Mouse (Mus musculus): ENCODE data around the gene Hjurp. TPM values are rescaled to one million over a fixed set of nuclear protein-coding genes. Genes with fewer than 3 reads are reported as not detected.

Hjurp gene
- total and polyA plus RNA-seq, 3 experiments = 17.5 to 25.5 (median 24.7) TPM

DNA sequence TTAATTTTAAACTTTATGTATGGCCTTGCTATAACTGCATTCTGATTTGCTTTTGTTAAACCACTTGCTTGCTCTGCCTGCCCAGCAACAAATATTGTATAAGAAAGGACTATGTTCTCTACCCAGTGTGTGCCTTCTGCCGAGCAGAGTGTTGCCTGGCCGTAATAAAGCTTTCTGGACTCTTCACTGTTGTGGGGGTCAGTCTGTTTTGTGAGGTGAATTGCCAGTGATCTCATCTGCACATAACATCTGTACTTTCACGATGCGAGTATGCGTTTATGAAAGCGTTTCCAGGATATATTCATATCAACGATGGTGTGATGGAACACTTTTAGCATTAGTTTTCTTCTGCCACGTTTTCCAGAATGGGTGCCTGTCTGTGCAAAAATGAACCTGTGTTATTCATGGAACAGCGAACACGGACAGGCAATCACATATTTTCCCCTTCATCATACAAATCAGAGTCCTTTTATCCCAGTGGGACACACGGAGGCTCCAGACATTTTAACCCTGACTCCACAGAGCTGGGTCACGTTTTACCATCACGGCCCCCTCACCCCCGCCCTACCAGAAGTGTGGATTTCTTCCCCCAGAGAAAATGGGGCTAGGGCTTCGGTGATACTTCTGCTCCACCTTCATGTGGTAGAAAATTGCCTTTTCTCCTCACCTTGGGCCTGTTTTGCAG is 2.7 kb upstream of the Hjurp start:
- no peak for DNase-seq

- DNase-seq = peak; percentile 58
Observed at GRCm38 (mm10) chr1:88279111-88280005, 1.9 kb upstream of the Hjurp start.

GRCm38 (mm10) chr1:88277818-88278511 is 532 bp upstream of the Hjurp start:
- no peak for DNase-seq

DNA sequence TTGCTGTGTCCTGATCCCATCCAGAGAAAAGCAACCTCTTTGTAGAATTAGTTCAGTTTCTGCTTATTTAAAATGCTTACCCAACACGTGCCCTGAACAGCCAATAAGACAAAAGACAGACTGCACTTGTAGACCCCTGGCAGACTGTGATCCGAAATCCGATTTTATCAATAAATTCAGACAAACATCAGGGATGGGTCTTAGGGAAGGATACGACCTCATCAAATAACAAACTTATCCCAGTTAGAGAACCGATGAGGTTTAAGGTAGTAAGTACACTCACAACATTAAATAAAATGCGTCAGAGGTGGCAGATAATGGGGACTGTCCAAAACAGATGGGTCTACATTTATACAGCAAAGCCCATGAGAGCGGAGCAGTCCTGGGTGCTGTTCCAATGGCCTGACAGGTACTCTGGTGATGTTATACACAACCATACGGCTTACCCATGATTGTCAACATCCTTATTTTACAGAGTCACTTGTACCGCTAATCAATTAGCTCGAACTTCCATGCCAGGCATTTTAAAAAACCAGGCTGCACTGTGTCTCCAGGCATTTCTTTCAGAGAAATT is 822 bp downstream of the Hjurp start:
- DNase-seq = no peak

DNA sequence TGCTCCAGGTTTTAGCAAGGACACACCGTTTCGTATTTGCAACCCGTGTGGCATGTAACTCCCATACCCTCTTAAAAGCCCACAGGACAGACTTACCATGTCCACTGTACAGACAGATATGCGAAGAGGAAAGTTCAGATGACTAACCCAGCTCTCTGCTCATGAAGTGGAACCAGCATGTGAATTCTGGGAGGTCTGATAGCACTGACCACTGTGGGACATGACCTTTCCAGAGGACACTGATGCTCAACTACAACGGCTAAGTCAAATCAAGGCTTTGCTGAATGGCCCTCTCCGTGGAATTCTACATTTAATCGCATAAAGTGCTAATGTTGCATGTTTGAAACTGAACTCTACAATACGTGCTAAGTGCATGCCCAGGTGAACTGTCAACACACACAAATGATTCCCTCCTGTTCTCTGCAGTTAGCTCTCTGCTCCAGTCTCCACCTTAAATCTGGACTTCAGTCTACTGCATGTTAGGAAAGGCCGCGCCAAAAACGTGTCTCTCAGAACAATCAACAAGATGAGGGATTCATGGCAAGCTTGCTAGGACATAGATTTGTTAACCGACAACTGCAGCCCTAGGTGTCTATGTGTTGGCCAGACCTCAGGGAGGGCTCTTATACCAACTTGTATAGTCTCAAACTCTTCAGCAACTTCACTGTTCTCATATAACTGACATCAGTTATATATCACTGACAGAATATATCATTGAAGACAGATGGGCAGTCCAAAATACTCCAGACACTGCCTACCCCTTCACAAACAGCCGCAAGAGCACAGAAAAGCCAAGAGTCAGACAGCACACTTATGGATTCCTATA is 1.5 kb downstream of the Hjurp start:
- no peak for DNase-seq

DNA sequence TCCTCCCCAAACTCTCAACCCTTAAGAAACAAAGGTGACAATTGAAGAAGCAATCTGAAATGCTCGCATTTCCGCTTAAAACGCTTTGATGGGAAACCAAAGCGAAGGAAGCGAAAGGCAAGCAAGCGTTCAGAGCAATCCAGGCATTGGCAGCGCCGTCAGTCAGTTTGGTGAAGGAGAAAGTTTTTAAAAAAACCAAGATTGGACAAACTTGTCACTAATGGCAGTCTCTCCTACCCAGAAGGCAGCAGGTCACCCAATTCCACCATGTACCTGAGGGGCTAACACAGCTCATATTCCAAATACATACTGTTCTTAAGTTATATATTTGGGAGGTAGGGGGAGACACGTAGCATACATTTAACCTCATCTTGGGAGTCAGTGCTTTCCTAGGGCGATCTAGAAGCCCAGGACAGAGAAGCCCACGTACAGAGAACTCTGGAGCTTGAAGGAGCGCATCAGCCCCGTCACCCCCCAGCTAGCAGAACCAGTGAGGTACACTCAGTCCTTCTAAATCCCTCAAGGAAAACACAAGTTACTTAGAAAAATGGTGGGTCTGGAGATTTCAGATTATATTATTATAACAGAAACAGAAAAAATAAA is 2.3 kb downstream of the Hjurp start:
- DNase-seq = no peak

DNA sequence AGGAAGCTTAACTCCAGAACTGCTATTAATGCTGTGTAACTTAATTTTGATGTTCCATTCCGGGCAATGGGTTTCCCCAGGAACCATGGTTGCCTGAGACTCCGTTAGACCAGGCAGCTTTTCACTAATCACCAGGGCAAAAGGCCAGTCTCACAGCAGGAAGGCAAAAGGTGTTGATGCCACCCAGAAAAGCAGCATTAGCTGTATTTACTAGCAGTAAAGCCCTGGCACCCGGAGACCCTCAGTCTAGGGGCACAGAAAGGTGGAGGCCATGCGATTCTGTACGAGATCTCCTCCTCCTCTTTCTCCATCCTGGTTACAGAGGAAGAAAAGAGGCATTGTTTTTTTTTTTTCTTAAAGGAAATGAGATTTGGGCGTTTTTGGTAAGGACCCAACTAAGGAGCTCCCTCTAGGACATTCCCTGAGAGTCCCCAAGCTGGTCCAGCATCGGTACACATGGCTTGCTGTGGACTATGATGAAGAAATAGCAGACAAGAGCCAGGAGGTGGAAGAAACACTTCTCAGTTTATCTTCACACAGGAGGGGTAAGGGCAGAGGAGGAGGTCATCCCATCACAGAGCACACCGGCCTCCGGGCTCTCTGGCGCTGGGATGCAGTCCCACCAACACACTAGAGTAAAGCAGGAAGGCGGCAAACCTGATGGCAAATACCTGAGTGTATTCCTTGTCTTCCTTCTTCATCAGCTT is 2.9 kb downstream of the Hjurp start:
- DNase-seq = no peak

DNA sequence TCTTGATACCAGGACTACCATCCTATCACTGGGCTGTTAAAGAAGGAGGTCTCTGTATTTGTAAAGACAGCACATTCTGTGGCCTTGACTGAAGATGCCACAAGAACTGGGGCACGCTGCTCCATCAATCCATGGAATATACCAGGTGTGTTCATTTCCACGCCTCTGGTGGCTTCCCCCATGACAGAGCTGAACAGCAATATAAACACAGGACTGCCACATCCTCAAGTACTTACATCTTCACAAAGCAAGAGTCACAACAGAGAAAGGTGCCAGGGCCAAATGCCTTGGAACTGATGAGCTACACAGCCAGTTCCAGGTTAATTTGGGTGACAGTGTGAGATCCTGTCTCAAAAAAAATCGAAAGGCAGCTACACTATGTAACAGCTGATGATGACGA is 3.6 kb downstream of the Hjurp start:
- DNase-seq = no peak

GRCm38 (mm10) chr1:88273326-88273725 is 4.1 kb downstream of the Hjurp start:
- no peak for DNase-seq

- no peak for DNase-seq
Observed at GRCm38 (mm10) chr1:88272851-88273250, 4.6 kb downstream of the Hjurp start.

GRCm38 (mm10) chr1:88269539-88270309 is 7.7 kb downstream of the Hjurp start:
- peak; percentile 19 for DNase-seq

DNA sequence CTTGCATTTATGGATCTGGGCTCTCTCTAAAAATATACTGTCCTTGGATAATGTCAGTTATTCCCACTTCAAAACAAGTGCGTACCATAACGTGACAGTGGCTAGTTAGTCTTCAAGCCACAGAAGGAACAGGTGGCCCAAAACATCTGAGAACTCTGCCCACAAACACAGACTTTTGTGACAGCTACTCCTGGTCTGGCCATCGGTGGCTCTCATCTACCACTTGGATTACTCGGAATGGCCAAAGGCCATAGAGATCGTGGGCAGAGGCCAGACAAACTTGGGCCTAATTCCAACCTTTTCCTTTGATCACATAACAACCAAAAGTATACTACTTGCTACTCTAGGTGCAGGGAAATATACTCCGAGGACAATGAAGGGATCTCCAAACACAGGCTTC is 9.4 kb downstream of the Hjurp start:
- peak; percentile 49 for DNase-seq

- DNase-seq = no peak
Observed at GRCm38 (mm10) chr1:88267489-88267888, 9.9 kb downstream of the Hjurp start.

DNA sequence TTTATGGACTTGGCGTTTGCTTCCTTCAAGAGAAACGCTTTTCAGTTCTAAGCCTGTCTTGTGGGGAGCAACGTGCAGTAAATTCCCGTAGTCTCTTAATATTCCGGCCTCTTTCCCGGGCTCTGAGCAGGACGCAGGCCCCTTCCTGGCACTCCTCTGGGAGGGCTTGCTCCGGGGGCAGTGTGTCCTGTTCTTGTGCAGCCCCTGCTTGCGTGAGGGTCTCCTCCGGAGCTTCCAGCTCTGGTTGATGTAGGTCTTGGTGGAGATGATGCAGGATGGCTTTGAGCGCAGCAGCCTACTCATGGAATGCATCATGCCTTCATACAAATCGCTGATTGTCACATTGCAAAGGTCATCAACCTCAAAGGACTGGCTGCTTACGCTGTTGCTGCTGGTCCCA is 11.3 kb downstream of the Hjurp start:
- DNase-seq = peak; percentile 2

DNA sequence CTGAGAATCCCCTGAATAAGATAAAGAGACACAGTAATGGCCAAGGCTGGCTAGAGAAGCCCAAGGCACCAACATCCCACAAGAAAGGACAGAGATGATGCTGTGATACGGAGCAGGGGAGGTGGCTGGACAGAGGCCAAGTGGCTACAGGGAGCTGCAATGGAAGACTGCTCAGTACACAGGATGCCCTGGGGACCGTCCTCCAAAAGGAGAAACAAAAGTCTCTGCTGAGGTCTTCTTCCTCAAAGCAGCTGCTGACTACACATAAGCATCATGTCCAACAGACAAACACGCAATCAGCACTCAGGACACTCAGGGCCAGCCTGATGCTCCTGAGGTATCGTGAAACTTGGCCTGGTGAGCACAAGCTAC is 12.6 kb downstream of the Hjurp start:
- peak; percentile 49 for DNase-seq

DNA sequence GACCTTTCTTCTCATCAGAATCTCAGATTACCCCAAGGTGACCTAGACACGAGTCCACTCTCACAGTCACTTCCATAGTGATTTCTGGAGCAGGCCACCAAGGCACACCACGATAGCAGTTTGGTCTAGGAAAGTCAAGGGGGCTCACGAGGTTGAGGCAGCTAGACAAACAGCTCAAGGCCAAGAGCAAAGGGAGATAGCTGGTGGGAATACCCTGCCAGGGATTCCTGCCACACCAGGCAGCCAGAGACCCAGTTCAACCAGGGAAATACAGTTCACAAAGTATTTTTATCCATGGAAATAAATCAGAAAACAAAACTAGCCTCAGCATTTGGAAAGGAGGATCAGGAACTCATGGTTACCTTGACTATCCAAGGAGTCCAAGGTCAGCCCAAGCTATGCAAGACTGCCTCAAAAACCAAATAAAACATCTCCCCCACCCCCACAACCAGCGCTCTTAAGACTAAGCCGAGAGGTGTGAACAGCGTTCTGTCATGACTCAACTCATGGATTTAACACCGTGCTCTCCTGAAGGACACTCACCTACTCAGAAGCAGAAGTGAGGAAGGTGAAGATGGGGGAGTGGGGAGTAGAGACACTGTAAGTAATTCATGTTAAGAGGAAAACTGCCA is 13.1 kb downstream of the Hjurp start:
- peak; percentile 56 for DNase-seq

- peak; percentile 21 for DNase-seq
Observed at GRCm38 (mm10) chr1:88263778-88264177, 13.7 kb downstream of the Hjurp start.

- DNase-seq = peak; percentile 18
Observed at GRCm38 (mm10) chr1:88262961-88263360, 14.5 kb downstream of the Hjurp start.

DNA sequence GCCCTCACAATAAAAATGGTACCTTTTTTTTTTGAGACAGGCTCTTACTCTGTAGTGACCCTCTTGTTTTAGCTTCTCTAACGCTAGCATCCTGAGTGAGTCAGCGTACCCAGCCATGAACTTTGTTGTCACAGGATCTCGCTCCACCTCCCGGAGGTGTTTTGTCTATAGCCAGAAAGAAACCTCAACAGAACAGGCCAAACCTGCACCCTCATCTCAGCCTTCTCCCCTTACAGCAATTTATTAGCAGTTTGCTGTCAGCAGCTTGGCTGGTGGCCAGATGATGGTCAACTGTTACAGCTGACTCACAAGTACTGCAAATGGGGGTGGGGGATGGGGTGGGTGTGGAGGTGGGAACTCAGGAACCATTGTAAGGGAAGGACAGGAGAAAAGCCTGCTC is 15.2 kb downstream of the Hjurp start:
- DNase-seq = peak; percentile 82
